Mouse (Mus musculus): Measurements from ENCODE around the gene Sptan1.

DNA sequence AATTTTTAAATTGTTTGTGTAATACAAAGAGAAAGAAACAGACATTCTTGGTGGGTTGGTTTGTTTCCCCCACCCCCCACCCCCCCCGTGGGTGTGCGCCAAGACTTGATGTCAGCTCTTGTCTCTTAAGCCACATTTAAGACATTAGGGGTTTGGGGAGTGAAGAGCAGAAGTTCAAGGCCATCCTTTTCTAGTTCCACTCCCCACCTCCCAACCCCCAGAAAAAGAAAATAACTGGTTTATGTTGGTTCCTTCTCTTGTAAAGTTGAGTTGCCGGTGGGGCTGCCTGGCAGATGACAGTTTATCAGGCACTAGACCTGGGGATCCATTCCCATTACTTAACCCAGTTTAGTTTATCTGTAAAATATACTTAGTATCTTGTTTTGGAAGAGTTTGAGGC lies 98.9 kb downstream of the Sptan1 start:
- TF ChIP-seq CTCF (IDR thresholded peaks at IDR 0.05; ENCODE audit: low read depth, low read length), result no peak
- TF ChIP-seq POLR2A (IDR thresholded peaks at IDR 0.05; ENCODE audit: borderline replicate concordance, low read depth, low read length), result no peak

All from bone marrow macrophage, adult 2 months (primary cell).